Mouse (Mus musculus) myocyte (in vitro differentiated cells): Measurements from ENCODE around the gene Nid2.

Experiments
- CEBPB ChIP-seq: IDR thresholded peaks from 2 replicates; pipeline ENCODE4 v1.6.1; 2011; ENCODE audit warnings: mild to moderate bottlenecking, moderate library complexity; ENCODE audit not compliant: poor library complexity, insufficient read depth, severe bottlenecking
- E2F4 ChIP-seq: IDR thresholded peaks from one replicate; pipeline ENCODE4 v1.6.1; 2011; ENCODE audit warnings: mild to moderate bottlenecking, control low read depth, moderate library complexity; ENCODE audit not compliant: insufficient read depth
- MAX ChIP-seq: IDR thresholded peaks from one replicate; pipeline ENCODE4 v1.6.1; 2011; ENCODE audit warnings: low read depth, mild to moderate bottlenecking, control low read depth
- MYOD1 ChIP-seq, 3 experiments: IDR thresholded peaks; one replicate each; pipeline ENCODE4 v1.6.1; 2011; ENCODE audit warnings: control low read depth in 2 of 3, low read depth in 2 of 3, mild to moderate bottlenecking in 2 of 3, moderate library complexity in 1 of 3; ENCODE audit not compliant: insufficient read length in 2 of 3, control insufficient read depth in 1 of 3
- MYOG ChIP-seq, 3 experiments: IDR thresholded peaks; one replicate each; pipeline ENCODE4 v1.6.1; 2011; ENCODE audit warnings: control low read depth in 2 of 3, low read depth in 2 of 3, mild to moderate bottlenecking in 2 of 3; ENCODE audit not compliant: insufficient read length in 2 of 3, control insufficient read depth in 1 of 3, insufficient read depth in 1 of 3
- POLR2A ChIP-seq: IDR thresholded peaks from one replicate; pipeline ENCODE4 v1.6.1; 2011; ENCODE audit warnings: low read depth, mild to moderate bottlenecking, control low read depth, moderate library complexity; ENCODE audit not compliant: insufficient read length
- POLR2AphosphoS2 ChIP-seq: IDR thresholded peaks from one replicate; pipeline ENCODE4 v1.6.1; 2011; ENCODE audit warnings: low read depth, control low read depth; ENCODE audit not compliant: insufficient read length
- REST ChIP-seq: IDR thresholded peaks from one replicate; pipeline ENCODE4 v1.6.1; 2011; ENCODE audit warnings: mild to moderate bottlenecking, control low read depth, moderate library complexity; ENCODE audit not compliant: insufficient read depth, insufficient read length
- SRF ChIP-seq: IDR thresholded peaks from one replicate; pipeline ENCODE4 v1.6.1; 2011; ENCODE audit warnings: low read depth; ENCODE audit not compliant: control insufficient read depth, insufficient read length
- TCF12 ChIP-seq: IDR thresholded peaks from one replicate; pipeline ENCODE4 v1.6.1; 2011; ENCODE audit warnings: mild to moderate bottlenecking, control low read depth; ENCODE audit not compliant: poor library complexity, insufficient read depth, severe bottlenecking
- TCF3 ChIP-seq: IDR thresholded peaks from one replicate; pipeline ENCODE4 v1.6.1; 2011; ENCODE audit warnings: low read depth, control low read depth; ENCODE audit not compliant: insufficient read length
- USF1 ChIP-seq: IDR thresholded peaks from one replicate; pipeline ENCODE4 v1.6.1; 2011; ENCODE audit warnings: low read depth, mild to moderate bottlenecking, control low read depth, moderate library complexity

DNA sequence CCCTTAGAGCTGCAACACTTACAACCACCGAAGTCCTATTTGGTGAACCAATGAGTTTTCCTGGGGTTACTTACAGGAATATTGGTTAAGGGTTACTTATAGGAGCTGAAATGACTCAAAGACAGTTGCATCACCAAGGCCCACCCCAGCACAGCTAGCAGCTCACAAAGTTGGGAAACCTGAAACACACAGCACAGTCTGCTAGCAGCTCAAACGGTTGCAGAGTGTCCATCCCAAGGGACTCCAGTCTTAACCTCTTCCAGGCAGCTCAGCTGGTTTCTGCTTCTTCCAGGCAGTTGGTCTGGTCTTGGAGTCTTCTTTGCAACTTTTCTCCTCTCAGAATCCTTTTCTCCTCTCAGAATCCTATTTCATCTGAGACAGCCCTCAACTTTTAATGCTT lies 19.0 kb upstream of the Nid2 start:
- TF ChIP-seq MYOD1 (IDR thresholded peaks at IDR 0.05; ENCODE audit: control insufficient read depth in 1 of 3, insufficient read length in 2 of 3, low read depth in 2 of 3): no peak
- TF ChIP-seq USF1: no peak
- no peak for TF ChIP-seq TCF12
- TF ChIP-seq POLR2A: no peak
- TF ChIP-seq MAX: no peak
- TF ChIP-seq POLR2AphosphoS2: no peak
- TF ChIP-seq E2F4: no peak
- 0 out of 2 replicates have a peak, but pooled peaks have one; percentile 1 for TF ChIP-seq CEBPB
- TF ChIP-seq REST: no peak
- TF ChIP-seq MYOG (IDR thresholded peaks at IDR 0.05; ENCODE audit: control insufficient read depth in 1 of 3, insufficient read depth in 1 of 3, insufficient read length in 2 of 3, low read depth in 2 of 3): no peak
- no peak for TF ChIP-seq SRF
- TF ChIP-seq TCF3: no peak
